Mouse (Mus musculus) ES-E14 (cell line): ENCODE measurements around the gene Ctnnd2. TPM values are rescaled to one million over a fixed set of nuclear protein-coding genes. Genes with fewer than 3 reads are reported as not detected.

Experiments used
- DNase-seq: peaks from one replicate; pipeline ENCODE4 v3.0.0-alpha.2; 2013; ENCODE audit warnings: low read depth, low spot score
- H3K27ac ChIP-seq: 2 replicates; pipeline ENCODE4 v1.5.1; 2012; ENCODE audit warnings: low read depth, mild to moderate bottlenecking, low read length, moderate library complexity, mixed read lengths; ENCODE audit not compliant: poor library complexity, insufficient read depth, severe bottlenecking
- H3K36me3 ChIP-seq: 2 replicates; pipeline ENCODE4 v1.6.1; 2012; ENCODE audit warnings: mild to moderate bottlenecking, low read length, moderate library complexity, mixed read lengths; ENCODE audit not compliant: control insufficient read depth, poor library complexity, insufficient read depth, severe bottlenecking
- H3K4me1 ChIP-seq, 2 experiments: fragments of 150-350 bp in 1 of 2; sonication (generic) in 1 of 2; 2 replicates each; pipeline ENCODE4 v1.6.1; 2012; ENCODE audit warnings: low read length in 2 of 2, mild to moderate bottlenecking in 1 of 2, mixed read lengths in 1 of 2; ENCODE audit not compliant: control insufficient read depth in 2 of 2, insufficient read depth in 2 of 2, poor library complexity in 1 of 2
- H3K4me3 ChIP-seq, 2 experiments: fragments of 150-350 bp in 1 of 2; sonication (generic) in 1 of 2; 2 replicates each; pipeline ENCODE4 v1.5.1; 2012; ENCODE audit warnings: low read length in 2 of 2, low read depth in 1 of 2, mild to moderate bottlenecking in 1 of 2, mixed read lengths in 1 of 2; ENCODE audit not compliant: insufficient read depth in 1 of 2, poor library complexity in 1 of 2, severe bottlenecking in 1 of 2
- H3K9ac ChIP-seq: 2 replicates; pipeline ENCODE4 v1.6.1; 2012; ENCODE audit warnings: low read depth, mild to moderate bottlenecking, low read length, mixed read lengths; ENCODE audit not compliant: poor library complexity, insufficient read depth, severe bottlenecking
- H3K9me3 ChIP-seq: fragments of 150-350 bp; sonication (generic); 2 replicates; pipeline ENCODE4 v1.6.1; 2012; ENCODE audit warnings: low read depth, mild to moderate bottlenecking, low read length; ENCODE audit not compliant: control insufficient read depth, insufficient read depth
- CHD2 ChIP-seq: IDR thresholded peaks from 2 replicates; pipeline ENCODE4 v1.6.1; 2014; ENCODE audit warnings: mild to moderate bottlenecking, low read depth, low read length, inconsistent platforms
- HCFC1 ChIP-seq: IDR thresholded peaks from 2 replicates; pipeline ENCODE4 v1.6.1; 2012; ENCODE audit warnings: low read length, inconsistent platforms, borderline replicate concordance; ENCODE audit not compliant: insufficient read depth
- MAFK ChIP-seq: IDR thresholded peaks from 2 replicates; pipeline ENCODE4 v1.6.1; 2014; ENCODE audit warnings: mild to moderate bottlenecking, low read depth, low read length, inconsistent platforms; ENCODE audit not compliant: insufficient read depth
- ZC3H11A ChIP-seq: IDR thresholded peaks from 2 replicates; pipeline ENCODE4 v1.6.1; 2012; ENCODE audit warnings: low read depth, mild to moderate bottlenecking, inconsistent platforms, low read length, borderline replicate concordance
- ZNF384 ChIP-seq: IDR thresholded peaks from 2 replicates; pipeline ENCODE4 v1.6.1; 2012; ENCODE audit warnings: low read depth, low read length, inconsistent platforms
- in situ Hi-C, 2 experiments: fragments of 600-800 bp; cut with MboI; formaldehyde crosslinking; loops; one replicate each; pipeline ENCODE4 v1.15.1; 2025; ENCODE audit warnings: low sequenced_read_pairs in 2 of 2, inconsistent platforms in 1 of 2; ENCODE audit not compliant: unreplicated experiment in 2 of 2
- total RNA-seq: library from RNA; depleted of rRNA; stranded (reverse); fragments of 300-350 nt; gene quantifications from 2 replicates; pipeline ENCODE4 v1.2.3, GENCODE M21; 2012

Gene Ctnnd2
- total RNA-seq, 1 experiment: 3.6 TPM

DNA sequence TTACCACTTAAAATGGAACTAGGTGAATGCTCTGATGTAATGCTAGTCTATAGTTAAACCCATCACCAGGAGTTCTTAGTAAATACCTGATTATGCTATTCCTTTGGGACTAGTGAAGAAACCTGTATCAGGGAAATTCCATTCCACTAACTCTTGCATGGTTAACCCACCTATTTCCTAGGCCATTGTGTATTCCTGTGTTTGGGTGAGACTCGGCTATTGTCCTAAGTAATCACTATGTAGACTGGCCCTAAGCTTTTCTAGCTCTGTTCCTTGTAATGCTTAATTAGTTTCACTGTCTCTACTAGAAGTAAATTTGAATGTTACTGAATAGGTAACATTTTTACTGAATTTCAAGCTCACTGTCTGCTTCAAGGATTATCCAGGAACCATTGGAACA, 14.4 kb upstream of the Ctnnd2 start:
- in situ Hi-C loops: no loop called here
- DNase-seq: no peak

DNA sequence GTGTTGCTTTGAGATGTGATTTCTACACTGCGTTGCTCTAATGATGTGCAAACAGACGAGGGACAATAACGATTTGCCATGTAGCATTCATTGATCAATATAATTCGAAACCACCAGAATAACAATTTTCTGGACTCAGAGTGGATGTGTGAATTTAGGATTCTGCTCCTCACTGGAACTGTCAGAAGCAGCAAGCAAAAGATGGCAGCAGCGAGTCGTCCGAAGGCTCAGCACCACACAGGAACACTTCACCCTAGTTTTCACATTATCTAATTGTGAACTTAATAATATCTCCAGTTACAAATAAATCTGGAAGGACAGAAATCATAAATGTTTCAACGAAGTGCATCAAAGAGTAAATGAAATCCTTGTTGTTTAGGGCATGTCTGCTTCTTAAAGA, 2.4 kb upstream of the Ctnnd2 start:
- Histone ChIP-seq H3K4me3 (no peak overlapping the region), H3K9ac (no peak overlapping the region), H3K4me1 (peaks cover 0 to 3% of the 10 kb centered on the region in 2 experiments; a peak in 1 of 4 replicates), H3K36me3 (no peaks in the 10 kb centered on the region), H3K9me3 (no peaks in the 10 kb centered on the region), H3K27ac (no peak overlapping the region)
- in situ Hi-C loops: no loop called here
- no peak for DNase-seq
- TF ChIP-seq ZNF384: no peak
- TF ChIP-seq ZC3H11A: no peak
- TF ChIP-seq MAFK: no peak
- TF ChIP-seq CHD2: no peak
- TF ChIP-seq HCFC1: no peak

More for the DNA sequence above, 14.4 kb upstream of the Ctnnd2 start:
- no peaks in the 10 kb centered on the region; a peak in 1 of 4 replicates for H3K4me1 ChIP-seq
- no peak for TF ChIP-seq ZNF384
- TF ChIP-seq CHD2: no peak
- no peak for TF ChIP-seq MAFK
- no peak for TF ChIP-seq ZC3H11A
- TF ChIP-seq HCFC1: no peak
- H3K9ac ChIP-seq: no peak overlapping the region
- no peaks in the 10 kb centered on the region for H3K36me3 ChIP-seq
- H3K4me3 ChIP-seq: no peak overlapping the region
- no peak overlapping the region for H3K27ac ChIP-seq
- H3K9me3 ChIP-seq: no peaks in the 10 kb centered on the region

DNA sequence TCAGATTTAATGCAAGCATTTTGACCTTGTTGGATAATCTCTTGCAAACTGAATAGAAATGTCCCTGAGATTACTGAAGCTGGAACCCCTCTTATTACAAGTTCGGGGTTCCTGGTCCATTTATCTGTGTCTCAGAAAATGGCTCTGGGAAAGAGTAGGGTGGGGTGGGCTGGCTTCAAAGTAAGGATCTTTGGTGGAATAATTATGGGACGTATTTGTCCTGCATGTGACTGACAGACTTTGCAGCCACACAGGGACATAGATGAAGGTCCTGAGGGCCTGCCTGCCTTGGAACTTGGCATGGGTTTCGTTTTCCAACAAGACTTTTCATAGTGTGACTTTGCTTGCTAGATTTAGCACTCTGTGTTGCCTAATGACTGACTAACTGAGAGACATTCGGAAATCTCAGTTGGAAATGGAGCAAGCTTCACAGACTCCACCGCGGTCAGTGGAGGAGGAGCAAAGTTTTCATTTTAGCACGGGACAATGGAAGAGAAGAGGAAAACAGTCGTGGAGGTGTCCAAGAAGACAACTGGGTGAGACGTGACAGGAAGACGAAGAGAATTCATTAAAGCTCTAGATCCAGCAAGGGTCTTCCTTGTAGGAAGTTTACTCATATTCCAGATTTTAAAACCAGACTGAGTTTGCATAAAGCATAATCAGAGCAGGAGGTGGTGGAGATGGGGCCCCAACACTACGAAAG, 749 bp upstream of the Ctnnd2 start:
- no peak for TF ChIP-seq CHD2
- TF ChIP-seq ZNF384: no peak
- no peak for TF ChIP-seq ZC3H11A
- Histone ChIP-seq H3K4me1 (peaks cover 0 to 3% of the 10 kb centered on the region in 2 experiments; a peak in 1 of 4 replicates), H3K9me3 (no peaks in the 10 kb centered on the region), H3K4me3 (peak overlapping the region; percentile 73 to 75), H3K36me3 (no peaks in the 10 kb centered on the region), H3K27ac (no peak overlapping the region), H3K9ac (no peak overlapping the region)
- DNase-seq: no peak
- in situ Hi-C loops: no loop called here

DNA sequence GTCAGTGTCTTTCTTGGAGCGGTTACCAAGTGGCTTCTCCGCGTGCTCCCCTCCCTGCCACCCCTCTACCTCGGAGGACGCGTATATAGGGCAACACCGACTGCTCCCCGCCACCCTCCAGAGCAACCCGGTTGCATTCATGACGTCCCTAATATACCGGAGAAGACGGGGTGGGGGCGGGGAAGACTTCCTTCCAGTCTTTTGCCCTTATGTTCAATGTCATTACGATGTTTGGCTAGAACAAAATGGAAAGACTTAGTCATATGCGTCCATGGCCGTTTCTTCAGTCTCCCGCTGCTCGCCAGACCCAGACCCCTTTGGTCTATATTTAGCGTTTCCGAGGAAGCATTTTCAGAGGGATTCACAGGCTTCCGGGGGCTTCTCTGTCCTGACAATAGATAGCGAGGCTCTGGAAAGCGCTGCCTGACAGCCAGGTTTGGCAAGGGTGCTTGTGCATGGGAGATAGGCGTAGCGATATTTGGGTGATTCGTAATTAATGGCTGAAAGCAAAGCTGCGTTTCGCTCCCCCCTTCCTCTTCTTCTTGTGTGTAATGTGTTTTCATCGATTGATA, 1.1 kb downstream of the Ctnnd2 start:
- Histone ChIP-seq H3K9ac (peak overlapping the region; percentile 42), H3K27ac (no peak overlapping the region), H3K9me3 (no peaks in the 10 kb centered on the region), H3K4me1 (peaks cover 0 to 3% of the 10 kb centered on the region in 2 experiments; a peak in 1 of 4 replicates), H3K36me3 (no peaks in the 10 kb centered on the region), H3K4me3 (peak overlapping the region; percentile 75 to 83)
- in situ Hi-C loops: no loop called here
- no peak for TF ChIP-seq CHD2
- TF ChIP-seq MAFK: no peak
- TF ChIP-seq HCFC1: no peak
- TF ChIP-seq ZC3H11A: no peak
- peak; percentile 20 for DNase-seq
